8 mouse cellular contexts compared by ENCODE assay signal in genomic region chr16:90220026-90220891, GRCm38 (mm10). TPM values are rescaled to one million over a fixed set of nuclear protein-coding genes. Genes with fewer than 3 reads are reported as not detected.
DNase-seq lines count a peak whose midpoint lies in the region; ATAC-seq lines count a peak whose summit lies in the region.

TSS of gene Sod1 (plus strand) at chr16:90220754.

- peak; percentile 97 for ATAC-seq in forebrain, embryonic 11.5 days (replicated peaks; ENCODE audit: low FRiP score)
- ATAC-seq in heart, embryonic 16.5 days (replicated peaks; ENCODE audit: extremely low read depth, insufficient read depth, low FRiP score), result peak; percentile 95
- peak; percentile 94 for ATAC-seq in liver, embryonic 15.5 days (ENCODE audit: insufficient read depth)
- ATAC-seq in neural tube, embryonic 12.5 days (ENCODE audit: low FRiP score, low read depth), result peak; percentile 96

- DNase-seq in CD8-positive naive resting alpha-beta T cell, adult 2 months (ENCODE audit: low read depth in 2 of 2, low spot score in 2 of 2), result peak; percentile 96 to 98
- DNase-seq in c-Kit-positive CD71-negative TER-119-negative erythroid progenitor cells, embryonic 14.5 days (ENCODE audit: low read depth), result peak; percentile 89
- peak; percentile 99 for DNase-seq in forebrain, embryonic 11.5 days (ENCODE audit: low spot score)
- DNase-seq in kidney, postnatal 36 days, result peak; percentile 95 to 98
- DNase-seq in telencephalon, adult 2 months (ENCODE audit: low read depth, low spot score), result peak; percentile 67

- peak within 1 kb of the TSS; percentile 83 for H3K27ac ChIP-seq in forebrain, embryonic 11.5 days (ENCODE audit: low read depth, low read length)
- peak within 1 kb of the TSS; percentile 95 for H3K27ac ChIP-seq in heart, embryonic 16.5 days (ENCODE audit: low read length)
- peak within 1 kb of the TSS; percentile 92 for H3K27ac ChIP-seq in liver, embryonic 15.5 days (replicated peaks)
- H3K27ac ChIP-seq in neural tube, embryonic 12.5 days, result peak within 1 kb of the TSS; percentile 69; the same call in 1 of the 2 replicates

- H3K4me3 ChIP-seq in forebrain, embryonic 11.5 days (ENCODE audit: low read depth, low read length), result peak within 1 kb of the TSS; percentile 93
- peak within 1 kb of the TSS; percentile 93 for H3K4me3 ChIP-seq in heart, embryonic 16.5 days (ENCODE audit: low read length)
- peak within 1 kb of the TSS; percentile 91 for H3K4me3 ChIP-seq in liver, embryonic 15.5 days (replicated peaks)
- H3K4me3 ChIP-seq in neural tube, embryonic 12.5 days, result peak within 1 kb of the TSS; percentile 73

- H3K4me1 ChIP-seq in forebrain, embryonic 11.5 days (replicated peaks; ENCODE audit: control insufficient read depth, insufficient read depth, low read length), result peaks cover 6% of the 10 kb centered on the region; the same call in 1 of the 2 replicates
- H3K4me1 ChIP-seq in heart, embryonic 16.5 days (ENCODE audit: control insufficient read depth, insufficient read depth, low read length), result peaks cover 18% of the 10 kb centered on the region
- peaks cover 71% of the 10 kb centered on the region for H3K4me1 ChIP-seq in liver, embryonic 15.5 days (replicated peaks)
- H3K4me1 ChIP-seq in neural tube, embryonic 12.5 days, result peaks cover 14% of the 10 kb centered on the region

- no peaks in the 10 kb centered on the region; the same call in 1 of the 2 replicates for H3K36me3 ChIP-seq in forebrain, embryonic 11.5 days (ENCODE audit: control insufficient read depth, insufficient read depth, low read length)
- peaks cover 12% of the 10 kb centered on the region for H3K36me3 ChIP-seq in heart, embryonic 16.5 days (ENCODE audit: control insufficient read depth, insufficient read depth)
- H3K36me3 ChIP-seq in liver, embryonic 15.5 days (replicated peaks), result peaks cover 30% of the 10 kb centered on the region
- peaks cover 14% of the 10 kb centered on the region; the same call in 1 of the 2 replicates for H3K36me3 ChIP-seq in neural tube, embryonic 12.5 days

- 2% methylated on average over 63 of the region's 63 CpGs for WGBS in forebrain, embryonic 11.5 days
- WGBS in heart, embryonic 16.5 days, result 1% methylated on average over 63 of the region's 63 CpGs
- WGBS in liver, embryonic 15.5 days (ENCODE audit: insufficient replicate concordance), result 1% methylated on average over 63 of the region's 63 CpGs
- WGBS in neural tube, embryonic 12.5 days, result 2% methylated on average over 63 of the region's 63 CpGs

- H3K9ac ChIP-seq in forebrain, embryonic 11.5 days (ENCODE audit: low read length), result peak within 1 kb of the TSS; percentile 89
- peak within 1 kb of the TSS; percentile 97 for H3K9ac ChIP-seq in heart, embryonic 16.5 days (ENCODE audit: low read length)
- peak within 1 kb of the TSS; percentile 89 for H3K9ac ChIP-seq in liver, embryonic 15.5 days
- H3K9ac ChIP-seq in neural tube, embryonic 12.5 days, result peak within 1 kb of the TSS; percentile 89

- peak within 1 kb of the TSS; percentile 72 for H3K4me2 ChIP-seq in forebrain, embryonic 11.5 days (ENCODE audit: low read depth, low read length, severe bottlenecking)
- H3K4me2 ChIP-seq in heart, embryonic 16.5 days (ENCODE audit: low read depth, low read length), result peak within 1 kb of the TSS; percentile 76
- peak within 1 kb of the TSS; percentile 93 for H3K4me2 ChIP-seq in liver, embryonic 15.5 days
- H3K4me2 ChIP-seq in neural tube, embryonic 12.5 days (replicated peaks), result peak within 1 kb of the TSS; percentile 75

- H3K27me3 ChIP-seq in forebrain, embryonic 11.5 days (ENCODE audit: control insufficient read depth, insufficient read depth, low read length), result no peaks in the 10 kb centered on the region
- no peaks in the 10 kb centered on the region for H3K27me3 ChIP-seq in heart, embryonic 16.5 days (ENCODE audit: control insufficient read depth, insufficient read depth, low read length)
- H3K27me3 ChIP-seq in liver, embryonic 15.5 days, result no peaks in the 10 kb centered on the region
- H3K27me3 ChIP-seq in neural tube, embryonic 12.5 days (replicated peaks), result no peaks in the 10 kb centered on the region

- no peaks in the 10 kb centered on the region for H3K9me3 ChIP-seq in forebrain, embryonic 11.5 days (ENCODE audit: control insufficient read depth, low read length)
- H3K9me3 ChIP-seq in heart, embryonic 16.5 days (replicated peaks; ENCODE audit: control insufficient read depth, low read length), result no peaks in the 10 kb centered on the region
- H3K9me3 ChIP-seq in liver, embryonic 15.5 days (replicated peaks), result no peaks in the 10 kb centered on the region
- H3K9me3 ChIP-seq in neural tube, embryonic 12.5 days, result no peaks in the 10 kb centered on the region

RNA-seq across cellular contexts. Expression of gene Sod1, which starts in this region (rescaled TPM):
- 1,077 and 1,097 TPM in 2 replicates for polyA plus RNA-seq in forebrain, embryonic 11.5 days (2014; fragmentation: Nextera tagmentation; extraction: Ambion mirVana)
- 765 and 884 TPM in 2 replicates for polyA plus RNA-seq in heart, embryonic 16.5 days (2015; fragmentation: Nextera tagmentation; extraction: Ambion mirVana)
- polyA plus RNA-seq in liver, embryonic 15.5 days (2015; fragmentation: Nextera tagmentation; extraction: Ambion mirVana), result 982 and 1,104 TPM in 2 replicates
- 755 and 767 TPM in 2 replicates for polyA plus RNA-seq in neural tube, embryonic 12.5 days (2016; fragmentation: Nextera tagmentation; extraction: Ambion mirVana)

Comparison
In these comparisons a context has a peak if more than half of its experiments do, and no peak if none do; other contexts are left out.
1. Peak in every context shown above with its lines: DNase-seq, ATAC-seq, H3K4me3 ChIP-seq and H3K27ac ChIP-seq.